Mouse (Mus musculus): ENCODE results near the gene Snx9.
A peak's percentile ranks its signal among the peaks of the same experiment; 100 is the strongest.

The Snx9 gene

GRCm38 (mm10) chr17:5923281-5923680 lies 82.2 kb downstream of the Snx9 start:
- no peak for DNase-seq (ENCODE audit: low read depth, low spot score)

DNA sequence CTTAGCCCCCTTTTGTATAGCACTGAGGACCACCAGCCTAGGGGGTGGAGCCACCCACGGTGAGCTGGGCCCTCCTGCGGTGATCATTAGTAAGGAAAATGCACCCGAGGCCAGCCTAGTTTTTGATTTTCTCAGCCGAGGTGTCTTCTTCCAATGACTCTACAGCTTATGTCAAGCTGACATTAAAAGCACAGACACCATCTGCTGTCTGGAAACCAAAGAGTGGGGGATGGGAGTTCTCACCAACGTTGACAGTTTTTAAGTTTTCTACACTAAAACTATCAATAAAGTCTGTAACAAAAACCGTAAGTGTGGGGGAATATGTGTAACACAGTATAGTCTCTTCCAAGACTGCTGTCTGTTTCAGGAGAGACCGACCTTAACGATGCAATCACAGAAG lies 83.1 kb downstream of the Snx9 start:
- DNase-seq (ENCODE audit: low read depth, low spot score): no peak

GRCm38 (mm10) chr17:5926710-5927109 lies 85.6 kb downstream of the Snx9 start:
- DNase-seq (ENCODE audit: low read depth, low spot score): no peak

DNA sequence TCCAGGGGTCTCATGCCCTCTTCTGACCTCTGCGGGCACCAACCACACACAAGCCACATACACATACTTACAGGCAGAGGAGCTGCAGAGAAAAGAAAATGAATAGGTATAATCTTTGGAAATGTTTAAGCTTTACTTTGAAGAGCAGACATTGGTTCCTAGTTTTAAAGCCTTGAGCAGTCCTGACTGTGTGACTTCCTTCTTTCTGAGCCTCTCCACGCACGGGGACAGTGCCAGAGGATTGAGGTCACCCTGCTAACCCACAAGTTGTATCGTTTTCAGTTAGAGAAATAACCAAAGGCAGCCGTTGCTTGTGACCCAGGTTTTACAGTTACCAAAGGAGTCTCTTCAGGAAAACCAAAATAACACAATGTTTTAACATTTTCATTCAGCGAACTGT lies 87.9 kb downstream of the Snx9 start:
- no peak for DNase-seq (ENCODE audit: low read depth, low spot score)

- DNase-seq (ENCODE audit: low read depth, low spot score): no peak
These were observed 91.0 kb downstream of the Snx9 start for GRCm38 (mm10) chr17:5932161-5932560.

DNA sequence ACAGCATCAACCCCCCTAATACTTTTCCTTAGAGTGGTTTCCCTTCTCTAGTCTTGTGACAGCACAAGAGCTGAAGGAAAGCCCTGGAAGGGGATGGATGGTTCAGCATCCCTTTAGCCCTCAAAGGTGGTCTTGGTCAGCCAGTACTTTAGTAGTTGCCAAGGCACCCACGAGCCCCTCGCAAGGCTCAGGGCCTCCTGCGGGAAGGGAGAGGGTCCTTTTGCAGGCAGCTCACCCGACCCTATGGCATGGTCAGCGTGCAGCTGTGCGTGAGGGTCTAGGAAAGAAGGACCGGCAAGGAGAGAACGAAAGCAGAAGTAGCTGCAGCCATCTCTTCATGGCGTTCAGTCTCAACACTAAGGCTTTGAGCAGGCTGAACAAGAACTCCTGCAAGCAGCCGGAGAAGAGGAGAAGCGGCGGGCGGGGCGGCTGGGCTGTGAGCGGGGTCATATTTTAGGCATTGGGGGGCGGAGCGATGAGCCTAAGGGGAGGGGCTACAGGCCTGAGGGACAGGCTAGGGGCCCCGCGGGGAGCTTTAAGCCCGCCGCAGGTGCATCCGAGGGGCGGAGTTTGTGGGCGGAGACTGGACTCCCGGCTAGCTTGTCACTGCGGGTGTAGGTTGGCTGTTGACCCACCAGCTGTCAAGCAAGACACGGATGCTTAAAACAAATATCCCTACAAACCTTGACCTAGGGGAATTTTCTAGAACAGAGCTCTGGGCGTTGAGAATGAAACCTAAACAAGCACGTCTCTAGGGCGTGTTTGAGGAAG lies 93.6 kb downstream of the Snx9 start:
- DNase-seq (ENCODE audit: low read depth, low spot score): peak; percentile 76

DNA sequence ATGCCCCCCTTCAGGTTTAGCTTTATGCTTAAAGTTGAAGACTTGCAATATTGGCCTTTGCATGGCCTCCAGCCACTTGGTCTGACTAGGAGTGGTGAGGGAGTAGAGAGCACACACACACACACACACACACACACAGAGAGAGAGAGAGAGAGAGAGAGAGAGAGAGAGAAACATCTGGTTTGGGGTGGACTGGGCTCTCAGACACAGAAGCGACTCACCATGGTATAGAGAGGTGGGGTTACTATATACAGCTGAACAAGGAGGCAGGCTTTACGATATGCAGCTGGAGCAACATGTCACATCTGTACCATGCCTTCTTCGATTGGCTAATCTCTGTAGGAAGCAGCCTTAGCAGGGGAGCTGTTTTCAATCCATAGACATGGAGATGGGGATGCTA lies 94.6 kb downstream of the Snx9 start:
- no peak for DNase-seq (ENCODE audit: low read depth, low spot score)

GRCm38 (mm10) chr17:5936276-5936675 lies 95.1 kb downstream of the Snx9 start:
- DNase-seq (ENCODE audit: low read depth, low spot score): no peak

- no peak for DNase-seq (ENCODE audit: low read depth, low spot score)
These were observed 96.3 kb downstream of the Snx9 start for GRCm38 (mm10) chr17:5937441-5937840.

- DNase-seq (ENCODE audit: low read depth, low spot score): no peak
These were observed 98.7 kb downstream of the Snx9 start for GRCm38 (mm10) chr17:5939871-5940270.

GRCm38 (mm10) chr17:5940792-5941191 lies 99.7 kb downstream of the Snx9 start:
- DNase-seq (ENCODE audit: low read depth, low spot score): peak; percentile 87

GRCm38 (mm10) chr17:5941230-5942043 lies 100.3 kb downstream of the Snx9 start, which contains the start of gene Synj2:
Gene Synj2, plus strand, starts transcription at chr17:5941280.
- DNase-seq (ENCODE audit: low read depth, low spot score): peak; percentile 68

GRCm38 (mm10) chr17:5942156-5942555 lies 101.0 kb downstream of the Snx9 start:
- DNase-seq (ENCODE audit: low read depth, low spot score): no peak

DNA sequence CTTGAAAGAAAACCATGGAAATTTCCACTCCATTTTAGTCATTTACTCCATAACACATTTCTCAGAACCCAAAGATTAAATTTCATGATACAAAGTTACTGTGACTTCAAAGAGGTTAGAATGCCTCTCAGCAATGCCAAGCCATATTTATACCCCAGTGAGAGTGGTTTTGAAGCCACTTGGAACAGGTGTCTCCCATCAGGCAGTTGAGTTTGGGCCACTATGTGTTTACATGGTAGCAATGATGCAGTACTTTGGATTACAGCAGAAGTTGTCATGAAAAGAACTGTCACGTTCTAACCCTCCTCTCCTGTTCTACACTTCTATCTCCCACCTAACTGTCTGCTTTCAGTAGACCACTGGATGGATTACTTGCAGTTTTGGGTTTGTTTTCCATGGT lies 101.9 kb downstream of the Snx9 start:
- DNase-seq (ENCODE audit: low read depth, low spot score): no peak

DNA sequence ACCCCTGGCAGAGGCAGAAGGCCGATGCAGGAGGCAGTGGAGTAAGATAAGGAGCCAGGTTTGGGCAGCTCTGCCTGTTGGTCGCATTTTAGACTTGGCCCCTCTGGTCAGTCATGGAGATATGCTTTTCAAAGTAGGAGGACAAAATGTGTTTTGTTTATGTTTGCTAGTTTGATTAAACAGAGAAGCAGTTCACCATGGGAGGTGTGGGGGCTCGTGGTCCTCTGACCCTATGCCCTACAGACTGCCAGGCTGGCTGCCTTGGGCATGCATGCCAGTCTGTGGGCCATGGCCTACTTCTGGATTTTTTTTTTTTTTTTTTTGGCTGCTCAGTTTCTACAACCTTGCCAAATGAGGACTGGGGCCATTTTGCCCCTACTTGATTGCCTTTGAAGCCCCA lies 105.9 kb downstream of the Snx9 start:
- no peak for DNase-seq (ENCODE audit: low read depth, low spot score)

GRCm38 (mm10) chr17:5952455-5952854 lies 111.3 kb downstream of the Snx9 start:
- no peak for DNase-seq (ENCODE audit: low read depth, low spot score)

DNA sequence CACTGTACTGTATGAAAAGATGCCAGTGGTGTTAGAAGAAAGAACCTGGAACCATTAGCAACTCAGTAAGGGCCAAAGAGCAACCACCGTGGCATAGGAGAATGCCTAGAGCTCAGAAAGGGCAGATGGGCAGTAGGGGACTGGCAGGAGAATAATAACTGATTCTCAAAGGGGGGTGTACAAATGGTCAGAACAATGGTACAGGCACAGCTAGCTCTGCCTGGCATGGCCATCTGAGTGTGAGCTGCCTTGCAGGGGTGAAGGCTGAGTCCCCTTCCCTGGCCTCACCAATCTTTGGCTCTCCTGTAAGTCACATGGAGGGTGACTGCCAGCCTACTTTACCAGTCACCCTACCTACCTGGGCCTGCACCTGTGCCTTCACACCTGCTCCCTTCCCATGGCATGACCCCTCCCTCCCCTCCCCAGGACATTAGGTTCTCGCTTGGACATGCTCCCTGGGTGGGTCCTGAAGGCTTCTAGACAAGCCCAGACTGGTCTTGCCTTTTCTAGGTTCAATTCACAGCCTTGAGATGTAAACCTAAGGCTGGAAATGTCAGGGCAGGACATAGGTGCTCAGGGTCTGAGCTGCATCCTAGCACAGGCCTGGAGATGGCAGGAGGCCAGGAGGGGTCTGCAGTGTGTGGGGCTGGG lies 115.3 kb downstream of the Snx9 start:
- no peak for DNase-seq (ENCODE audit: low read depth, low spot score)

DNA sequence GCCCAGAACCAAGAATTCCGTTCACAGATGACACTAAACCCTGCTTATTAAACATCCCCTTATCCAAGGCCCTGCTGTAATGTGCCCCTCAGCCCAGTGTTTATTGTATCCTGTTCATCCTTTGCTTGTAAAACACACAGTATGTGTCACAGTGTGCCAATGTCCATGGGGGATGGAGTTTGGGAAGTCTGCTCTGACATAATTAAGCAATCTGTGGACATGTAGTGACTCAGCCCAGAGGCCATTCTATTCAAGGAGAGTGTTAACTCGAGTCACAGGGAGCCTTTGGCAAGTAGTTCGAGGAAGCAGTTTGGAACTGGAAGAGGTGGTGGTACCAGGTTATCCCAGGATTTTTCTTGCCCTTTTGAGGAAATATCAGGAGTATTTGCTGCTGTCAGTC lies 116.0 kb downstream of the Snx9 start:
- no peak for DNase-seq (ENCODE audit: low read depth, low spot score)

- DNase-seq (ENCODE audit: low read depth, low spot score): no peak
These were observed 117.1 kb downstream of the Snx9 start for GRCm38 (mm10) chr17:5958229-5958628.

DNA sequence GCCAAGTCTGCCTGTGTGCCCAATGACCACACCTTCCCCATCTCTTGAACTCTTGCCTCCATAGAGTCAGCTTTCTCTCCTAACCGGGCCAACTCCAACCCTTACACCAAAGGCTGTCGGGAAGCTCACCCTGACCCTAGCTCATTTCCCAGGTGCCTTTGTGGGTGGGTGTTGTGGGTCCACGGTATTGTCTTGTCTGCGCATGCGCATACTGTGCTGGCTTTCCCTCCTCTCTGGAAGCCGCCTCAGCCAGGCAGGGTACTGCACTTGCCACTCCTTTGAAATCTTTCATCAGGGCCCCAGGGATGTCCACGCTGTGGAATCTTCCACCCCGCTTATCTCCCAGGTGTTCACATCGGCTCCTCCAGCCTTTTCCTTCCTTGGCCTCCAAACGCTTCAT lies 117.5 kb downstream of the Snx9 start:
- DNase-seq (ENCODE audit: low read depth, low spot score): no peak

DNA sequence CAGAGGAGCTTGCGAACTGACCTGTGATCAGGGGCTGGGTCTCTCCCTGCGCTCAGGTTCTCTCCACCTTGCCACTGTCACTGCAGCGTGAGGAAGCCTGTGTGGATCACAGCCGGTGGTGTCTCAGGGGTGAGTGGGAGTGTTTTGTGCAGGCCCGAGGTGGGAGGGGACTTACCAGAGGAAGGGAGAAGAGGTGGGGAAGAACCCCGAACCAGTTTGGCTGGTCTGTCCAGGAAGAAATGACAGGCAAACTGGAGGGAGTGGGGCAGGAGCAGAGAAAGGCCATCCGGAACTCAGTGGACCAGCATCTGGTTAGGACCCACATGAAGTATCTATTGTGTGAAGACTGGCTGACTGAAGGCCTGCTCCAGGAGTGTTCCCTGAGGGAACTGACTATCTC lies 118.0 kb downstream of the Snx9 start:
- no peak for DNase-seq (ENCODE audit: low read depth, low spot score)

GRCm38 (mm10) chr17:5959802-5960201 lies 118.7 kb downstream of the Snx9 start:
- DNase-seq (ENCODE audit: low read depth, low spot score): no peak
